Mouse (Mus musculus) CH12.LX (cell line): ENCODE measurements around the gene Cntn1. TPM values are rescaled to one million over a fixed set of nuclear protein-coding genes. Genes with fewer than 3 reads are reported as not detected.

Experiments used
- DNase-seq: peaks from one replicate; pipeline ENCODE4 v3.0.0-alpha.2; 2013; ENCODE audit errors: extremely low read depth
- H3K27ac ChIP-seq: 2 replicates; pipeline ENCODE4 v1.5.1; 2012; ENCODE audit warnings: low read depth, mild to moderate bottlenecking, control low read depth, moderate library complexity; ENCODE audit not compliant: insufficient read depth
- H3K27me3 ChIP-seq: replicated peaks from 2 replicates; pipeline ENCODE3; 2012; ENCODE audit warnings: inconsistent platforms
- H3K36me3 ChIP-seq, 2 experiments: replicated peaks in 1 of 2; 2 replicates each; pipeline versions ENCODE3 to v1.6.1; 2012; ENCODE audit warnings: inconsistent platforms in 1 of 2, low read length in 1 of 2, mild to moderate bottlenecking in 1 of 2, mixed read lengths in 1 of 2, moderate library complexity in 1 of 2; ENCODE audit not compliant: control insufficient read depth in 1 of 2, insufficient read depth in 1 of 2
- H3K4me1 ChIP-seq, 2 experiments: 2 replicates each; pipeline ENCODE4 v1.6.1; 2012; ENCODE audit warnings: inconsistent platforms in 1 of 2, moderate library complexity in 1 of 2; ENCODE audit not compliant: insufficient read depth in 2 of 2, control insufficient read depth in 1 of 2
- H3K4me2 ChIP-seq: 2 replicates; pipeline ENCODE4 v1.6.1; 2012; ENCODE audit warnings: low read depth, mild to moderate bottlenecking, control low read depth; ENCODE audit not compliant: poor library complexity, insufficient read depth, severe bottlenecking
- H3K4me3 ChIP-seq, 3 experiments: fragments of 150-350 bp in 1 of 3; sonication (generic) in 1 of 3; replicated peaks in 1 of 3; 2 replicates each; pipeline versions ENCODE3 to v1.5.1; 2011 to 2012; ENCODE audit warnings: low read depth in 2 of 3, low read length in 2 of 3, mild to moderate bottlenecking in 2 of 3, moderate library complexity in 2 of 3, control low read depth in 1 of 3, improper control_type of control experiment in 1 of 3, inconsistent platforms in 1 of 3, mixed read lengths in 1 of 3; ENCODE audit not compliant: poor library complexity in 1 of 3
- H3K79me2 ChIP-seq: replicated peaks from 2 replicates; pipeline ENCODE4 v1.6.1; 2012; ENCODE audit warnings: mild to moderate bottlenecking, moderate library complexity; ENCODE audit not compliant: control insufficient read depth, poor library complexity, insufficient read depth, severe bottlenecking; ENCODE audit errors: extremely low read depth
- H3K9ac ChIP-seq: 2 replicates; pipeline ENCODE4 v1.6.1; 2012; ENCODE audit warnings: low read depth, mild to moderate bottlenecking, control low read depth, moderate library complexity; ENCODE audit not compliant: insufficient read depth
- H3K9me3 ChIP-seq: replicated peaks from 2 replicates; pipeline ENCODE3; 2012; ENCODE audit warnings: low read length, inconsistent platforms, mixed read lengths
- BHLHE40 ChIP-seq: IDR thresholded peaks from 2 replicates; pipeline ENCODE4 v1.6.1; 2011; ENCODE audit warnings: mild to moderate bottlenecking, low read depth, low read length, improper control_type of control experiment
- CHD1 ChIP-seq: IDR thresholded peaks from 2 replicates; pipeline ENCODE4 v1.6.1; 2012; ENCODE audit warnings: low read depth, low read length, improper control_type of control experiment, inconsistent platforms
- CHD2 ChIP-seq: IDR thresholded peaks from 2 replicates; pipeline ENCODE4 v1.6.1; 2011; ENCODE audit warnings: low read length, improper control_type of control experiment
- CTCF ChIP-seq, 2 experiments: IDR thresholded peaks in 1 of 2; conservative IDR thresholded peaks in 1 of 2; 2 replicates each; pipeline ENCODE4 v1.5.1; 2011 to 2012; ENCODE audit warnings: low read depth in 2 of 2, low read length in 2 of 2, improper control_type of control experiment in 1 of 2, inconsistent platforms in 1 of 2, mild to moderate bottlenecking in 1 of 2, moderate library complexity in 1 of 2
- ELF1 ChIP-seq: IDR thresholded peaks from 2 replicates; pipeline ENCODE4 v1.6.1; 2014; ENCODE audit warnings: low read depth, mild to moderate bottlenecking, inconsistent platforms, low read length, improper control_type of control experiment
- EP300 ChIP-seq: IDR thresholded peaks from 2 replicates; pipeline ENCODE4 v1.6.1; 2011; ENCODE audit warnings: low read length, improper control_type of control experiment
- ETS1 ChIP-seq: conservative IDR thresholded peaks from 2 replicates; pipeline ENCODE4 v1.6.1; 2012; ENCODE audit warnings: low read depth, mild to moderate bottlenecking, inconsistent platforms, low read length, improper control_type of control experiment, moderate library complexity
- HCFC1 ChIP-seq: IDR thresholded peaks from 2 replicates; pipeline ENCODE4 v1.6.1; 2012; ENCODE audit warnings: low read depth, mild to moderate bottlenecking, inconsistent platforms, low read length, improper control_type of control experiment
- IRF4 ChIP-seq: IDR thresholded peaks from 2 replicates; pipeline ENCODE4 v1.6.1; 2014; ENCODE audit warnings: low read depth, mild to moderate bottlenecking, inconsistent platforms, low read length, improper control_type of control experiment
- JUN ChIP-seq: IDR thresholded peaks from 2 replicates; pipeline ENCODE4 v1.6.1; 2011; ENCODE audit warnings: low read depth, mild to moderate bottlenecking, low read length, improper control_type of control experiment, moderate library complexity; ENCODE audit not compliant: insufficient read depth
- JUND ChIP-seq: conservative IDR thresholded peaks from 2 replicates; pipeline ENCODE4 v1.6.1; 2011; ENCODE audit warnings: low read depth, low read length, improper control_type of control experiment
- MAFK ChIP-seq: IDR thresholded peaks from 2 replicates; pipeline ENCODE4 v1.6.1; 2011; ENCODE audit warnings: low read length, improper control_type of control experiment; ENCODE audit not compliant: insufficient replicate concordance
- MAX ChIP-seq: IDR thresholded peaks from 2 replicates; pipeline ENCODE4 v1.6.1; 2011; ENCODE audit warnings: low read length, improper control_type of control experiment
- MYC ChIP-seq: IDR thresholded peaks from 2 replicates; pipeline ENCODE4 v1.6.1; 2011; ENCODE audit warnings: low read depth, mild to moderate bottlenecking, improper control_type of control experiment, low read length
- NELFE ChIP-seq: IDR thresholded peaks from 2 replicates; pipeline ENCODE4 v1.6.1; 2011; ENCODE audit warnings: low read depth, low read length, improper control_type of control experiment
- PAX5 ChIP-seq: IDR thresholded peaks from 2 replicates; pipeline ENCODE4 v1.6.1; 2012; ENCODE audit warnings: low read length, inconsistent platforms, mixed read lengths
- POLR2AphosphoS2 ChIP-seq: IDR thresholded peaks from 2 replicates; pipeline ENCODE4 v1.6.1; 2011; ENCODE audit warnings: low read depth, low read length, improper control_type of control experiment
- RAD21 ChIP-seq: IDR thresholded peaks from 2 replicates; pipeline ENCODE4 v1.6.1; 2011; ENCODE audit warnings: low read depth, mild to moderate bottlenecking, low read length, improper control_type of control experiment, moderate library complexity
- RCOR1 ChIP-seq: conservative IDR thresholded peaks from 2 replicates; pipeline ENCODE4 v1.6.1; 2012; ENCODE audit warnings: low read depth, mild to moderate bottlenecking, inconsistent platforms, low read length, improper control_type of control experiment
- SIN3A ChIP-seq: IDR thresholded peaks from 2 replicates; pipeline ENCODE4 v1.6.1; 2012; ENCODE audit warnings: low read length, improper control_type of control experiment, inconsistent platforms
- TBP ChIP-seq: conservative IDR thresholded peaks from 2 replicates; pipeline ENCODE4 v1.6.1; 2011; ENCODE audit warnings: low read depth, low read length, improper control_type of control experiment
- UBTF ChIP-seq: IDR thresholded peaks from 2 replicates; pipeline ENCODE4 v1.6.1; 2012; ENCODE audit warnings: low read depth, mild to moderate bottlenecking, inconsistent platforms, low read length, improper control_type of control experiment, moderate library complexity
- USF1 ChIP-seq: IDR thresholded peaks from 2 replicates; pipeline ENCODE4 v1.6.1; 2014; ENCODE audit warnings: low read depth, mild to moderate bottlenecking, inconsistent platforms, low read length, improper control_type of control experiment
- ZNF384 ChIP-seq: IDR thresholded peaks from 2 replicates; pipeline ENCODE4 v1.6.1; 2012; ENCODE audit warnings: low read depth, low read length, improper control_type of control experiment, inconsistent platforms
- dilution Hi-C: fragments of 300-500 bp; cut with MboI; formaldehyde crosslinking; loops from 2 replicates; pipeline ENCODE4 v1.14.3; 2020; ENCODE audit warnings: low sequenced_read_pairs; ENCODE audit not compliant: extremely low pct_unique_long_range_greater_than_20kb, extremely low pct_ligation_motif_present
- in situ Hi-C: fragments of 300-500 bp; cut with MboI; formaldehyde crosslinking; loops from 3 replicates; pipeline ENCODE4 v1.14.3; 2019; ENCODE audit warnings: low sequenced_read_pairs, low pct_ligation_motif_present, low pct_unique_long_range_greater_than_20kb, mixed read lengths
- polyA plus RNA-seq: library from polyadenylated mRNA; unstranded; fragments of >175 nt; gene quantifications from 2 replicates; pipeline ENCODE4 v1.2.1, GENCODE M21; 2012; ENCODE audit warnings: low read depth; ENCODE audit not compliant: insufficient read length
- total RNA-seq, 2 experiments: library from RNA; depleted of rRNA; stranded (reverse); fragments of 300-350 nt in 1 of 2; fragments of >200 nt in 1 of 2; gene quantifications; 2 replicates each; pipeline ENCODE4 v1.2.3; 2012 to 2014

Cntn1 gene
- total and polyA plus RNA-seq, 3 experiments = 0.04 TPM; not detected in 2

DNA sequence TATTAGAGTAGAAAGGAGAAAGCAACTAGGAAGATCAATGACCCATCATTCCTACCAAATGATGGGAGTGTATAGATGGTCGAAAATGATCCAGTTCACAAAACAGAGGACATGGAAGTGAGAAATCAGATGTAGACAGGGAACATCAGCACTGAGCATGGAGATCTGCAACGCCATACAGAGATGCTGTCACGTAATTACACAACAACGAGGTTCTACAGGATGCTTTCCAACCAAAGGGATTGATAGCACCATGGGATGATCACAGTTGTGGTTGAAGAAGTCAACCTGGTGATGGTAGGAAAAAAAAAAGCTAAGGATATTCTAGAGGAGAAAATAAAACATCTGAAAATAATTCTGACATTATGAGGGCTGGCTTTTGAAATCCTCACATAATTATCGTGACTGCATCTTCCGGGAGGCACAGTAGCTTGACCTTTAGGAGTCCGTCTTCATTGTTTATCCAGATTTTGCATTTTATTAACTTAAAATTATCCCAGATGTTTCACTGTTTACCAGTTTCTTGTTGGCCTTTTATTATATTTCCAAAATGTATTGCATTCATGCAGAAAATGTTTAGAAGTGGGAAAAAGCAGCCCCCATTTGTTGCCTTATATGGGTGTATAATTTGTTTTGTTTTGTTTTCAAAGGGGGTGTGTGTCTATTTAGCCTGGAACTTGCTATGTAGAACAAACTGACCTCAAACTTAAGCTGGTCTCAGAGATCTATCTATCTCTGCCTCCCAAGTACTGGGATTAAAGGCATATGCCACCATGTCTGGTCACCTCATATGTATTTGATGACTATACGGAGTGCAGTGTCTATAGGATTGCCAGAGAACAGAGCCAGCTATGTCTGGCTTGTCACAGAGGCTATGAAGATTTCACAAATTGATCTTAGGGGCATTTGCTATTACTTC, 38.5 kb upstream of the Cntn1 start:
- H3K4me2 ChIP-seq = no peak overlapping the region
- dilution Hi-C loops = no loop called here
- H3K4me1 ChIP-seq = no peaks in the 10 kb centered on the region
- H3K9ac ChIP-seq = no peak overlapping the region
- no peaks in the 10 kb centered on the region for H3K79me2 ChIP-seq
- TF ChIP-seq HCFC1 = no peak
- TF ChIP-seq MAX = no peak
- no peak for TF ChIP-seq RCOR1
- no peak for TF ChIP-seq ETS1
- TF ChIP-seq CTCF (conservative IDR thresholded peaks at IDR 0.05 in 1 of 2, IDR thresholded peaks at IDR 0.05 in 1 of 2; ENCODE audit: low read depth in 2 of 2, low read length in 2 of 2) = no peak
- TF ChIP-seq CHD1 = no peak
- TF ChIP-seq JUND = no peak
- TF ChIP-seq CHD2 = no peak
- in situ Hi-C loops = no loop called here
- H3K36me3 ChIP-seq = no peaks in the 10 kb centered on the region
- no peak overlapping the region for H3K4me3 ChIP-seq
- peaks cover 35% of the 10 kb centered on the region for H3K9me3 ChIP-seq
- H3K27me3 ChIP-seq = no peaks in the 10 kb centered on the region
- H3K27ac ChIP-seq = no peak overlapping the region
- no peak for DNase-seq

- H3K9ac ChIP-seq = no peak overlapping the region
- no peak overlapping the region for H3K4me3 ChIP-seq
- no peaks in the 10 kb centered on the region for H3K36me3 ChIP-seq
- DNase-seq = no peak
- no peaks in the 10 kb centered on the region for H3K27me3 ChIP-seq
- no peak overlapping the region for H3K27ac ChIP-seq
- peaks cover 67% of the 10 kb centered on the region for H3K9me3 ChIP-seq
- dilution Hi-C loops = no loop called here
- H3K79me2 ChIP-seq = no peaks in the 10 kb centered on the region
- in situ Hi-C loops = no loop called here
- no peaks in the 10 kb centered on the region for H3K4me1 ChIP-seq
- TF ChIP-seq JUN (no peak), UBTF (no peak), ELF1 (no peak), MYC (no peak), ZNF384 (no peak), CTCF (conservative IDR thresholded peaks at IDR 0.05 in 1 of 2, IDR thresholded peaks at IDR 0.05 in 1 of 2; ENCODE audit: low read depth in 2 of 2, low read length in 2 of 2) (no peak), EP300 (no peak), NELFE (no peak), MAFK (no peak), CHD1 (no peak), IRF4 (no peak), PAX5 (no peak), POLR2AphosphoS2 (no peak), JUND (no peak), USF1 (no peak), TBP (no peak), BHLHE40 (no peak), SIN3A (no peak), ETS1 (no peak), RAD21 (no peak)
- H3K4me2 ChIP-seq = no peak overlapping the region
Measured at GRCm38 (mm10) chr15:92034111-92034510, 16.9 kb upstream of the Cntn1 start.
